Mouse (Mus musculus): ENCODE data around the gene Cdc42bpg. TPM values are rescaled to one million over a fixed set of nuclear protein-coding genes. Genes with fewer than 3 reads are reported as not detected.

Cdc42bpg gene
- total and polyA plus RNA-seq, 3 experiments, result 0.79 to 4.2 (median 2.3) TPM

GRCm38 (mm10) chr19:6262839-6263433 lies 43.3 kb upstream of the Cdc42bpg start:
- in situ Hi-C loops (cut with MboI; ENCODE audit: low pct_ligation_motif_present, low pct_unique_long_range_greater_than_20kb, low sequenced_read_pairs) (loop anchor here (5.0 kb wide), 1 partner anchor 44 kb away; the partner anchor contains the start of gene Cdc42bpg), dilution Hi-C loops (cut with MboI; ENCODE audit: extremely low pct_ligation_motif_present, extremely low pct_unique_long_range_greater_than_20kb, low sequenced_read_pairs) (no loop called here)
- H3K4me1 ChIP-seq (ENCODE audit: control insufficient read depth in 1 of 2, insufficient read depth in 2 of 2), result peaks cover 5 to 12% of the 10 kb centered on the region in 2 experiments; a peak in 3 of 4 replicates
- no peaks in the 10 kb centered on the region for H3K79me2 ChIP-seq (replicated peaks; ENCODE audit: control insufficient read depth, extremely low read depth, insufficient read depth, poor library complexity, severe bottlenecking)
- H3K4me2 ChIP-seq (ENCODE audit: insufficient read depth, low read depth, poor library complexity, severe bottlenecking), result no peak overlapping the region
- no peak overlapping the region for H3K27ac ChIP-seq (ENCODE audit: insufficient read depth, low read depth)
- H3K27me3 ChIP-seq (replicated peaks), result peaks cover 2% of the 10 kb centered on the region
- DNase-seq (ENCODE audit: extremely low read depth), result no peak
- no peak overlapping the region for H3K9ac ChIP-seq (ENCODE audit: insufficient read depth, low read depth)
- peaks cover 26 to 53% of the 10 kb centered on the region in 2 experiments for H3K36me3 ChIP-seq (replicated peaks in 1 of 2; ENCODE audit: control insufficient read depth in 1 of 2, insufficient read depth in 1 of 2, low read length in 1 of 2)
- H3K9me3 ChIP-seq (replicated peaks; ENCODE audit: low read length), result peaks cover 3% of the 10 kb centered on the region
- no peak overlapping the region for H3K4me3 ChIP-seq (replicated peaks in 1 of 3; ENCODE audit: low read depth in 2 of 3, low read length in 2 of 3, poor library complexity in 1 of 3)
- TF ChIP-seq RAD21 (IDR thresholded peaks at IDR 0.05; ENCODE audit: low read depth, low read length) (no peak), JUND (conservative IDR thresholded peaks at IDR 0.05; ENCODE audit: low read depth, low read length) (no peak), POLR2AphosphoS2 (IDR thresholded peaks at IDR 0.05; ENCODE audit: low read depth, low read length) (no peak), GABPA (IDR thresholded peaks at IDR 0.05; ENCODE audit: insufficient replicate concordance, low read depth, low read length) (no peak), MYC (IDR thresholded peaks at IDR 0.05; ENCODE audit: low read depth, low read length) (no peak), KAT2A (IDR thresholded peaks at IDR 0.05; ENCODE audit: insufficient replicate concordance, low read length) (no peak), MAFK (IDR thresholded peaks at IDR 0.05; ENCODE audit: insufficient replicate concordance, low read length) (no peak), MAZ (IDR thresholded peaks at IDR 0.05; ENCODE audit: low read depth, low read length) (no peak), USF1 (IDR thresholded peaks at IDR 0.05; ENCODE audit: low read depth, low read length) (no peak), TBP (conservative IDR thresholded peaks at IDR 0.05; ENCODE audit: low read depth, low read length) (no peak), ZMIZ1 (IDR thresholded peaks at IDR 0.05; ENCODE audit: low read depth, low read length) (no peak), BHLHE40 (IDR thresholded peaks at IDR 0.05; ENCODE audit: low read depth, low read length) (no peak), MAX (IDR thresholded peaks at IDR 0.05; ENCODE audit: low read length) (no peak), MXI1 (IDR thresholded peaks at IDR 0.05; ENCODE audit: low read depth, low read length) (no peak), E2F4 (IDR thresholded peaks at IDR 0.05; ENCODE audit: insufficient replicate concordance, low read depth, low read length) (no peak)

- no peak overlapping the region for H3K9ac ChIP-seq (ENCODE audit: insufficient read depth, low read depth)
- dilution Hi-C loops (cut with MboI; ENCODE audit: extremely low pct_ligation_motif_present, extremely low pct_unique_long_range_greater_than_20kb, low sequenced_read_pairs) (no loop called here), in situ Hi-C loops (cut with MboI; ENCODE audit: low pct_ligation_motif_present, low pct_unique_long_range_greater_than_20kb, low sequenced_read_pairs) (loop anchor here (5.0 kb wide), 1 partner anchor 43 kb away; the partner anchor contains the start of gene Cdc42bpg)
- peaks cover 3% of the 10 kb centered on the region for H3K9me3 ChIP-seq (replicated peaks; ENCODE audit: low read length)
- TF ChIP-seq RAD21 (IDR thresholded peaks at IDR 0.05; ENCODE audit: low read depth, low read length), result no peak
- no peak for TF ChIP-seq ZKSCAN1 (IDR thresholded peaks at IDR 0.05; ENCODE audit: borderline replicate concordance, low read depth, low read length)
- TF ChIP-seq CTCF (conservative IDR thresholded peaks at IDR 0.05 in 1 of 2, IDR thresholded peaks at IDR 0.05 in 1 of 2; ENCODE audit: low read depth in 2 of 2, low read length in 2 of 2), result no peak
- TF ChIP-seq E2F4 (IDR thresholded peaks at IDR 0.05; ENCODE audit: insufficient replicate concordance, low read depth, low read length), result no peak
- no peak for TF ChIP-seq JUN (IDR thresholded peaks at IDR 0.05; ENCODE audit: insufficient read depth, low read depth, low read length)
- TF ChIP-seq ETS1 (conservative IDR thresholded peaks at IDR 0.05; ENCODE audit: low read depth, low read length), result no peak
- H3K27ac ChIP-seq (ENCODE audit: insufficient read depth, low read depth), result no peak overlapping the region
- peaks cover 5 to 22% of the 10 kb centered on the region in 2 experiments; a peak in 3 of 4 replicates for H3K4me1 ChIP-seq (ENCODE audit: control insufficient read depth in 1 of 2, insufficient read depth in 2 of 2)
- H3K27me3 ChIP-seq (replicated peaks), result peaks cover 2% of the 10 kb centered on the region
- no peak overlapping the region for H3K4me2 ChIP-seq (ENCODE audit: insufficient read depth, low read depth, poor library complexity, severe bottlenecking)
- H3K4me3 ChIP-seq (replicated peaks in 1 of 3; ENCODE audit: low read depth in 2 of 3, low read length in 2 of 3, poor library complexity in 1 of 3), result no peak overlapping the region
- no peaks in the 10 kb centered on the region for H3K79me2 ChIP-seq (replicated peaks; ENCODE audit: control insufficient read depth, extremely low read depth, insufficient read depth, poor library complexity, severe bottlenecking)
- DNase-seq (ENCODE audit: extremely low read depth), result no peak
- peaks cover 17 to 40% of the 10 kb centered on the region in 2 experiments for H3K36me3 ChIP-seq (replicated peaks in 1 of 2; ENCODE audit: control insufficient read depth in 1 of 2, insufficient read depth in 1 of 2, low read length in 1 of 2)
Measured at GRCm38 (mm10) chr19:6264200-6264599, 42.1 kb upstream of the Cdc42bpg start.
